Mouse (Mus musculus) cortical plate, adult 2 months (tissue): ENCODE data around the gene Adora3.

Experiments used
- CTCF ChIP-seq: fragments of 200-500 bp; IDR thresholded peaks from 2 replicates; pipeline ENCODE4 v1.5.1; 2011; ENCODE audit warnings: mild to moderate bottlenecking, control low read depth, low read length; ENCODE audit not compliant: insufficient read depth; ENCODE audit errors: extremely low read depth
- POLR2A ChIP-seq: fragments of 200-500 bp; IDR thresholded peaks from 2 replicates; pipeline ENCODE4 v1.6.1; 2011; ENCODE audit warnings: mild to moderate bottlenecking, low read length, control low read depth; ENCODE audit not compliant: insufficient read depth; ENCODE audit errors: extremely low read depth

DNA sequence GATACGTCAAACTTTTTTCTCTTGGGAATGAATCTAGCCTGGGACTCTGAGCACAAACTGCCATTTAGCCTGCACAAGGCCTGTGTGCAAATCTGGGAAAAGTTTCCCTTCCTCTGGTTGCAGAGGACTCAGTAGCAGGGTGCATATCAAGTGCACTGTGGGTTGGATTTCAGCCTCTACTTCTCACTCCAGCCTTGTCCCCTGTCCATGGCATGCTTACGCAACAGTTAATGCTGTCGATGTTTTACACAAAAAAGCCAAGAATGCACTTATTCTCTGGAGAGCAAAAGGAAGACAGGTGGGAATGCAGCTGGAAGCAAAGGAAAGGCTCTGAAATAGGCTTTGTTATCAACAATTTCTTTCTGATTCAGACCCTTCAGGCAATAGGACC, 47.7 kb downstream of the Adora3 start:
- no peak for TF ChIP-seq POLR2A
- TF ChIP-seq CTCF = no peak
